Mouse (Mus musculus) forebrain, embryonic 14.5 days (tissue): ENCODE measurements around the gene Psmb9. TPM values are rescaled to one million over a fixed set of nuclear protein-coding genes. Genes with fewer than 3 reads are reported as not detected.
"Not testable (repeated sequence)": the region's sequence is repeated elsewhere in the genome, so short reads cannot be mapped to it uniquely, and the experiment has no call there.

Experiments used
- ATAC-seq: fragments of 200-750 bp; cut with Nextera tagmentation; 2 replicates; pipeline ENCODE4 v1.8.0; 2017; ENCODE audit warnings: mild to moderate bottlenecking, moderate library complexity
- DNase-seq: peaks from one replicate; pipeline ENCODE4 v3.0.0-alpha.2; 2015; ENCODE audit warnings: low spot score
- H3K27ac ChIP-seq: fragments of 300-500 bp; sonication (generic); 2 replicates; pipeline ENCODE4 v1.5.1; 2014; ENCODE audit warnings: low read depth, mild to moderate bottlenecking, control low read depth, low read length, moderate library complexity
- H3K27me3 ChIP-seq: fragments of 300-500 bp; sonication (generic); replicated peaks from 2 replicates; pipeline ENCODE4 v1.6.1; 2014; ENCODE audit warnings: low read length, control low read depth, mixed read lengths; ENCODE audit not compliant: control insufficient read depth, insufficient read depth
- H3K36me3 ChIP-seq: fragments of 300-500 bp; sonication (generic); 2 replicates; pipeline ENCODE4 v1.6.1; 2014; ENCODE audit warnings: low read length, control low read depth; ENCODE audit not compliant: control insufficient read depth, insufficient read depth
- H3K4me1 ChIP-seq: fragments of 300-500 bp; sonication (generic); 2 replicates; pipeline ENCODE4 v1.6.1; 2014; ENCODE audit warnings: antibody characterized with exemption, low read length, control low read depth; ENCODE audit not compliant: control insufficient read depth, insufficient read depth
- H3K4me2 ChIP-seq: fragments of 300-500 bp; sonication (generic); 2 replicates; pipeline ENCODE4 v1.6.1; 2014; ENCODE audit warnings: mild to moderate bottlenecking, control low read depth, low read length
- H3K4me3 ChIP-seq: fragments of 300-500 bp; sonication (generic); 2 replicates; pipeline ENCODE4 v1.5.1; 2014; ENCODE audit warnings: low read depth, low read length, control low read depth
- H3K9ac ChIP-seq: fragments of 300-500 bp; sonication (generic); 2 replicates; pipeline ENCODE4 v1.6.1; 2014; ENCODE audit warnings: mild to moderate bottlenecking, low read length, control low read depth, moderate library complexity
- H3K9me3 ChIP-seq: fragments of 300-500 bp; sonication (generic); replicated peaks from 2 replicates; pipeline ENCODE4 v1.6.1; 2016; ENCODE audit warnings: low read length, control low read depth, mixed read lengths; ENCODE audit not compliant: control insufficient read depth
- WGBS: fragments of 180-500 bp; shearing (Covaris S2); extraction: QIAGEN DNeasy Blood & Tissue Kit; methylation state at CpG from one replicate; pipeline ENCODE4 v1.1.7; 2014; 5-methylcytosine and 5-hydroxymethylcytosine counted together
- polyA plus RNA-seq: library from polyadenylated mRNA; unstranded; fragments of >200 nt; fragmentation: Nextera tagmentation; extraction: Ambion mirVana; gene quantifications from 2 replicates; pipeline ENCODE4 v1.2.1, GENCODE M21; 2014

The Psmb9 gene
- polyA plus RNA-seq, 1 experiment from 2014 or later, result 0.58 TPM

GRCm38 (mm10) chr17:34165033-34165730, 22.4 kb downstream of the Psmb9 start:
- WGBS, result 83% methylated on average over 6 of the region's 6 CpGs
- H3K36me3 ChIP-seq, result no peaks in the 10 kb centered on the region
- H3K4me1 ChIP-seq, result no peaks in the 10 kb centered on the region

GRCm38 (mm10) chr17:34164202-34164895, 23.2 kb downstream of the Psmb9 start:
- 37% methylated on average over 9 of the region's 9 CpGs for WGBS
- no peaks in the 10 kb centered on the region for H3K4me1 ChIP-seq
- no peak for ATAC-seq
- no peaks in the 10 kb centered on the region for H3K36me3 ChIP-seq
- no peak overlapping the region for H3K4me3 ChIP-seq
- DNase-seq, result no peak
- H3K9me3 ChIP-seq, result no peaks in the 10 kb centered on the region
- no peak overlapping the region for H3K9ac ChIP-seq
- no peak overlapping the region for H3K27ac ChIP-seq
- no peaks in the 10 kb centered on the region for H3K27me3 ChIP-seq
- no peak overlapping the region for H3K4me2 ChIP-seq

More at GRCm38 (mm10) chr17:34165033-34165730, 22.4 kb downstream of the Psmb9 start:
- ATAC-seq (no peak), DNase-seq (no peak)
- Histone ChIP-seq H3K4me3 (no peak overlapping the region), H3K4me2 (no peak overlapping the region), H3K27me3 (no peaks in the 10 kb centered on the region), H3K9me3 (no peaks in the 10 kb centered on the region), H3K9ac (no peak overlapping the region), H3K27ac (no peak overlapping the region)

- Histone ChIP-seq H3K4me3 (no peak overlapping the region), H3K27me3 (no peaks in the 10 kb centered on the region), H3K4me1 (no peaks in the 10 kb centered on the region), H3K27ac (no peak overlapping the region), H3K9ac (no peak overlapping the region), H3K9me3 (no peaks in the 10 kb centered on the region), H3K36me3 (no peaks in the 10 kb centered on the region), H3K4me2 (no peak overlapping the region)
- ATAC-seq, result no peak
- WGBS, result 59% methylated on average over 5 of the region's 5 CpGs
- no peak for DNase-seq
Measured at GRCm38 (mm10) chr17:34155534-34155933, 32.0 kb downstream of the Psmb9 start.

- 60% methylated on average over 4 of the region's 4 CpGs for WGBS
- H3K27ac ChIP-seq, result no peak within 1 kb of the TSS
Measured at GRCm38 (mm10) chr17:34152923-34153322, 34.6 kb downstream of the Psmb9 start, which contains the start of gene H2-DMb1. Gene H2-DMb1 (plus strand): TSS chr17:34153072.

DNA sequence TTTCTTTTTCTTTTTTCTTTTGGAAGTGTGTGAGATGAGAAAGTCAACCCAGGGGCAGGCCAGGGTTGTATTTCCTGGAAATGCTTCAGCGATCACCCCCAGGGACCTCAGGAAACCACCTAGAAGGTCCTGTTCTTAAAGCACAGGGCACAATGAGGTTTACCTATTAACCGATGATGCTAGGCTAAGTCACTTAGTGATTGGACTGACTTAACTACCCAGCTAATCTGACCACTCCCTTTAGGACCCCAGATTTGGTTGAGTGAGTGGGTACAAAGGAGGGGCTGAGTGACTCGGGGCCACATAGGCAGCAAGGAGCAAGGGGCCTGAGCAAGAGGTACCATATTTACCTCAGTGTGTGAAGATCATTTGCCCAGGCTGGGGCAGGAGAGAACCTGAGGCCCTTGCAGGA, 42.6 kb downstream of the Psmb9 start:
- 69% methylated on average over 3 of the region's 3 CpGs for WGBS
- no peak overlapping the region for H3K9ac ChIP-seq
- no peak overlapping the region for H3K27ac ChIP-seq
- peaks cover 16% of the 10 kb centered on the region for H3K27me3 ChIP-seq
- H3K4me2 ChIP-seq, result no peak overlapping the region
- H3K4me1 ChIP-seq, result no peaks in the 10 kb centered on the region
- H3K36me3 ChIP-seq, result no peaks in the 10 kb centered on the region
- H3K4me3 ChIP-seq, result no peak overlapping the region
- ATAC-seq (no peak), DNase-seq (no peak)
- no peaks in the 10 kb centered on the region for H3K9me3 ChIP-seq

More at GRCm38 (mm10) chr17:34152923-34153322, 34.6 kb downstream of the Psmb9 start, which contains the start of gene H2-DMb1:
- no peaks in the 10 kb centered on the region for H3K36me3 ChIP-seq
- DNase-seq (peak; percentile 45), ATAC-seq (no peak)
- H3K9me3 ChIP-seq, result no peaks in the 10 kb centered on the region
- no peak within 1 kb of the TSS for H3K4me2 ChIP-seq
- no peak within 1 kb of the TSS for H3K9ac ChIP-seq
- H3K4me1 ChIP-seq, result no peaks in the 10 kb centered on the region
- H3K4me3 ChIP-seq, result no peak within 1 kb of the TSS
- H3K27me3 ChIP-seq, result no peaks in the 10 kb centered on the region

DNA sequence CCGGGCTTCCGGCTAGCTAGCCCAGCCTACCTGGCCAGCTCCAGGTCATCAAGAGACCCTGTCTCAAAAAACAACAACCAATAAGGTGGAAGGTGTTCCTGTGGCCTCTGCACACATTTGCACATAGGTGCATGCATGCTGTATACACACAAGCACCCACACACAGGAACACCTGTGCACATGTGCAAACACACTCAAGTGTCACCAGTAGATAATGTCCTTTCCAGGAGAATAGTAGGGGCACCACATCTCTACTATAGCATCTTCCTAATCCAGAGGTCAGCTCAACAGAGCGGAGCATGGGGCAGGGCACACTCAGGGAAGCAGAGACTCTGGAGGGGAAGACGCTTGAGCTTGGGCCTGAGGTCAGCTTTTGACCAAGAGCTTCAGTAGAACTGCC, 43.3 kb downstream of the Psmb9 start:
- not testable (repeated sequence) for ATAC-seq, H3K4me1 ChIP-seq, H3K9ac ChIP-seq, DNase-seq, H3K27ac ChIP-seq, H3K36me3 ChIP-seq, H3K9me3 ChIP-seq, H3K4me3 ChIP-seq, H3K4me2 ChIP-seq
- 89% methylated on average over 3 of the region's 4 CpGs for WGBS
- H3K27me3 ChIP-seq, result peaks cover 23% of the 10 kb centered on the region

- no peak overlapping the region for H3K27ac ChIP-seq
- WGBS, result 68% methylated on average over 5 of the region's 5 CpGs
Measured at GRCm38 (mm10) chr17:34143461-34143860, 44.1 kb downstream of the Psmb9 start.

GRCm38 (mm10) chr17:34143033-34143432, 44.5 kb downstream of the Psmb9 start, which contains the start of gene H2-DMb2:
Gene H2-DMb2 (plus strand): TSS chr17:34143307.
- Histone ChIP-seq H3K36me3 (no peaks in the 10 kb centered on the region), H3K4me1 (no peaks in the 10 kb centered on the region), H3K9ac (no peak within 1 kb of the TSS), H3K4me2 (no peak within 1 kb of the TSS), H3K9me3 (no peaks in the 10 kb centered on the region), H3K27ac (no peak within 1 kb of the TSS), H3K27me3 (peaks cover 35% of the 10 kb centered on the region), H3K4me3 (no peak within 1 kb of the TSS)
- ATAC-seq (no peak), DNase-seq (no peak)
- WGBS, result 41% methylated on average over 7 of the region's 7 CpGs

More at GRCm38 (mm10) chr17:34143461-34143860, 44.1 kb downstream of the Psmb9 start:
- H3K4me1 ChIP-seq, result no peaks in the 10 kb centered on the region
- H3K4me2 ChIP-seq, result no peak overlapping the region
- no peaks in the 10 kb centered on the region for H3K36me3 ChIP-seq
- H3K27me3 ChIP-seq, result peaks cover 31% of the 10 kb centered on the region
- no peaks in the 10 kb centered on the region for H3K9me3 ChIP-seq
- H3K4me3 ChIP-seq, result no peak overlapping the region
- no peak overlapping the region for H3K9ac ChIP-seq
- ATAC-seq (no peak), DNase-seq (no peak)
